Mouse (Mus musculus): ENCODE results near the gene Mpped2.

- TF ChIP-seq CTCF (IDR thresholded peaks at IDR 0.05; ENCODE audit: borderline replicate concordance, control insufficient read depth, extremely low read depth, insufficient read depth, low read length, poor library complexity) (no peak), POLR2A (IDR thresholded peaks at IDR 0.05; ENCODE audit: control insufficient read depth, extremely low read depth, insufficient read depth, low read length, poor library complexity) (no peak)
Observed at GRCm38 (mm10) chr2:106722020-106722419, 29.0 kb downstream of the Mpped2 start.

All from thymus, adult 2 months (tissue).